21 mouse cellular contexts compared by ENCODE assay signal in the genomic region with DNA sequence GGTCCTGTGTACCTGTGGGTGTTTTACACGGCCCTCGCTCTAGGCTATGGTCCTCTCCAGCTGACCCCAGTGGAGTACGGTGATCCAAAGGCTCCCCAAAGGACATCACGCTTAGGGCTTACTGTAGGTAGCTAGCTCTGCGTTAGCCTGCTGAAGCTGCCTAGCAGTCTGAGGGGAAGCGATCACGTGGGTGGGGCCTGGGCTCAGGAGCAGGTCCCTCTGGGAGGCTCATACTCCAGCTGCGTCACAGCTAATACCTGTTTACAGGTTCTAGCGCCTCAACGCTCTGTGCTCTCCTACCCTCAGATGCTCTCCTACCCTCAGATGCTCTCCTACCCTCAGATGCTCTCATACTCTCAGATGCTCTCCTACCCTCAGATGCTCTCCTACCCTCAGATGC. TPM values are rescaled to one million over a fixed set of nuclear protein-coding genes. Genes with fewer than 3 reads are reported as not detected.
A peak's percentile ranks its signal among the peaks of the same experiment; 100 is the strongest.
DNase-seq lines count a peak whose midpoint lies in the region; ATAC-seq and TF ChIP-seq lines count a peak whose summit lies in the region.
"Had no signal": no experiment of that assay in that cellular context is flagged by ENCODE, and none has a peak within 500 bp of the region (broad histone marks: within the 10 kb centered on the region; RNA-seq: fewer than 3 reads in every experiment).

No protein-coding gene starts in this region.

- TF ChIP-seq CTCF in forebrain, postnatal 0 days (IDR thresholded peaks at IDR 0.05; ENCODE audit: low read depth): no peak
- no peak for TF ChIP-seq CTCF in midbrain, postnatal 0 days (IDR thresholded peaks at IDR 0.05)

- H3K9me3 ChIP-seq in forebrain, embryonic 10.5 days: no peaks in the 10 kb centered on the region
- no peaks in the 10 kb centered on the region for H3K9me3 ChIP-seq in forebrain, postnatal 0 days (ENCODE audit: low read length)
- H3K9me3 ChIP-seq in hindbrain, embryonic 12.5 days (replicated peaks): no peaks in the 10 kb centered on the region
- no peaks in the 10 kb centered on the region for H3K9me3 ChIP-seq in hindbrain, embryonic 14.5 days (ENCODE audit: control insufficient read depth, low read length)
- H3K9me3 ChIP-seq in midbrain, postnatal 0 days (ENCODE audit: low read length): no peaks in the 10 kb centered on the region
- no peaks in the 10 kb centered on the region for H3K9me3 ChIP-seq in midbrain, embryonic 14.5 days (ENCODE audit: control insufficient read depth, low read length)
- H3K9me3 ChIP-seq: forebrain, embryonic 13.5 days; neural tube, embryonic 12.5 days had no signal

- no peak overlapping the region for H3K4me2 ChIP-seq in forebrain, postnatal 0 days (ENCODE audit: low read depth)
- no peak overlapping the region for H3K4me2 ChIP-seq in hindbrain, embryonic 12.5 days (replicated peaks)
- no peak overlapping the region for H3K4me2 ChIP-seq in hindbrain, embryonic 14.5 days (replicated peaks)
- no peak overlapping the region for H3K4me2 ChIP-seq in midbrain, postnatal 0 days (ENCODE audit: low read depth, low read length, poor library complexity, severe bottlenecking)
- H3K4me2 ChIP-seq in midbrain, embryonic 14.5 days (ENCODE audit: low read length): no peak overlapping the region
- H3K4me2 ChIP-seq: forebrain, embryonic 13.5 days had no signal

- H3K36me3 ChIP-seq in forebrain, embryonic 10.5 days (replicated peaks): peaks cover 56% of the 10 kb centered on the region
- H3K36me3 ChIP-seq in forebrain, postnatal 0 days (ENCODE audit: insufficient read depth): peaks cover 37% of the 10 kb centered on the region
- H3K36me3 ChIP-seq in hindbrain, embryonic 12.5 days: peaks cover 46% of the 10 kb centered on the region
- H3K36me3 ChIP-seq in hindbrain, embryonic 14.5 days (replicated peaks; ENCODE audit: control insufficient read depth, insufficient read depth): peaks cover 35% of the 10 kb centered on the region
- H3K36me3 ChIP-seq in midbrain, postnatal 0 days (ENCODE audit: insufficient read depth, low read length): peaks cover 39% of the 10 kb centered on the region
- peaks cover 47% of the 10 kb centered on the region for H3K36me3 ChIP-seq in midbrain, embryonic 14.5 days (ENCODE audit: control insufficient read depth, insufficient read depth, low read length)

- H3K4me1 ChIP-seq in forebrain, embryonic 10.5 days: peaks cover 71% of the 10 kb centered on the region
- peaks cover 12% of the 10 kb centered on the region for H3K4me1 ChIP-seq in forebrain, postnatal 0 days (ENCODE audit: insufficient read depth)
- peaks cover 46% of the 10 kb centered on the region for H3K4me1 ChIP-seq in hindbrain, embryonic 12.5 days
- H3K4me1 ChIP-seq in hindbrain, embryonic 14.5 days (replicated peaks; ENCODE audit: control insufficient read depth, insufficient read depth, low read length): peaks cover 16% of the 10 kb centered on the region; the same call in 1 of the 2 replicates
- H3K4me1 ChIP-seq in midbrain, postnatal 0 days (ENCODE audit: insufficient read depth, low read length): peaks cover 10% of the 10 kb centered on the region; the same call in 1 of the 2 replicates
- peaks cover 14% of the 10 kb centered on the region for H3K4me1 ChIP-seq in midbrain, embryonic 14.5 days (ENCODE audit: control insufficient read depth, insufficient read depth, low read length)

- WGBS in forebrain, embryonic 10.5 days: 87% methylated on average over 10 of the region's 10 CpGs
- 84% methylated on average over 10 of the region's 10 CpGs for WGBS in forebrain, postnatal 0 days
- 89% methylated on average over 10 of the region's 10 CpGs for WGBS in hindbrain, embryonic 12.5 days
- 85% methylated on average over 10 of the region's 10 CpGs for WGBS in hindbrain, embryonic 14.5 days
- WGBS in midbrain, postnatal 0 days: 86% methylated on average over 10 of the region's 10 CpGs
- WGBS in midbrain, embryonic 14.5 days: 85% methylated on average over 10 of the region's 10 CpGs

- ATAC-seq in forebrain, postnatal 0 days: no peak
- no peak for ATAC-seq in hindbrain, embryonic 12.5 days (ENCODE audit: low FRiP score)
- no peak for ATAC-seq in hindbrain, embryonic 14.5 days (ENCODE audit: low FRiP score)
- ATAC-seq in midbrain, postnatal 0 days (ENCODE audit: low FRiP score): no peak
- ATAC-seq in midbrain, embryonic 14.5 days (ENCODE audit: low FRiP score, low TSS enrichment): no peak
- ATAC-seq: forebrain, embryonic 13.5 days had no signal

- 0 out of 2 replicates have a peak overlapping the region, but pooled peaks have one; percentile 91 for H3K27ac ChIP-seq in forebrain, embryonic 10.5 days
- H3K27ac ChIP-seq in forebrain, postnatal 0 days (ENCODE audit: low read depth, low read length): no peak overlapping the region
- no peak overlapping the region for H3K27ac ChIP-seq in hindbrain, embryonic 12.5 days
- no peak overlapping the region for H3K27ac ChIP-seq in hindbrain, embryonic 14.5 days
- no peak overlapping the region for H3K27ac ChIP-seq in midbrain, postnatal 0 days (ENCODE audit: low read depth, low read length)
- no peak overlapping the region for H3K27ac ChIP-seq in midbrain, embryonic 14.5 days (replicated peaks; ENCODE audit: low read depth, low read length)
- H3K27ac ChIP-seq: forebrain, embryonic 13.5 days; liver, embryonic 14.5 days; neural tube, embryonic 12.5 days had no signal

- no peak overlapping the region for H3K9ac ChIP-seq in forebrain, postnatal 0 days
- 0 out of 2 replicates have a peak overlapping the region, but pooled peaks have one; percentile 27 for H3K9ac ChIP-seq in hindbrain, embryonic 12.5 days
- H3K9ac ChIP-seq in hindbrain, embryonic 14.5 days: no peak overlapping the region
- 0 out of 2 replicates have a peak overlapping the region, but pooled peaks have one; percentile 4 for H3K9ac ChIP-seq in midbrain, postnatal 0 days (replicated peaks; ENCODE audit: low read length, poor library complexity, severe bottlenecking)
- H3K9ac ChIP-seq in midbrain, embryonic 14.5 days (replicated peaks; ENCODE audit: low read length): no peak overlapping the region
- H3K9ac ChIP-seq: forebrain, embryonic 13.5 days; liver, embryonic 14.5 days; neural tube, embryonic 12.5 days had no signal

- H3K27me3 ChIP-seq in forebrain, embryonic 10.5 days (ENCODE audit: poor library complexity, severe bottlenecking): peaks cover 17% of the 10 kb centered on the region
- H3K27me3 ChIP-seq in forebrain, postnatal 0 days (ENCODE audit: insufficient read depth, low read length): no peaks in the 10 kb centered on the region
- H3K27me3 ChIP-seq in hindbrain, embryonic 12.5 days: peaks cover 3% of the 10 kb centered on the region; the same call in 1 of the 2 replicates
- H3K27me3 ChIP-seq in hindbrain, embryonic 14.5 days (ENCODE audit: control insufficient read depth, insufficient read depth, low read length): no peaks in the 10 kb centered on the region
- no peaks in the 10 kb centered on the region for H3K27me3 ChIP-seq in midbrain, postnatal 0 days (ENCODE audit: insufficient read depth, low read length)
- H3K27me3 ChIP-seq in midbrain, embryonic 14.5 days (ENCODE audit: control insufficient read depth, insufficient read depth, low read length): no peaks in the 10 kb centered on the region
- H3K27me3 ChIP-seq: forebrain, embryonic 13.5 days; neural tube, embryonic 12.5 days had no signal

- no peak overlapping the region for H3K4me3 ChIP-seq in forebrain, embryonic 10.5 days
- no peak overlapping the region for H3K4me3 ChIP-seq in forebrain, postnatal 0 days (ENCODE audit: low read depth, low read length)
- no peak overlapping the region for H3K4me3 ChIP-seq in hindbrain, embryonic 12.5 days
- no peak overlapping the region for H3K4me3 ChIP-seq in hindbrain, embryonic 14.5 days (replicated peaks; ENCODE audit: low read length)
- H3K4me3 ChIP-seq in midbrain, postnatal 0 days (ENCODE audit: low read depth, low read length): no peak overlapping the region
- no peak overlapping the region for H3K4me3 ChIP-seq in midbrain, embryonic 14.5 days (replicated peaks; ENCODE audit: low read depth, low read length)
- H3K4me3 ChIP-seq: forebrain, embryonic 13.5 days; neural tube, embryonic 12.5 days had no signal

- no peak for DNase-seq in forebrain, embryonic 10.5 days (ENCODE audit: extremely low spot score, low spot score)
- no peak for DNase-seq in forebrain, postnatal 0 days
- DNase-seq in hindbrain, embryonic 14.5 days (ENCODE audit: low spot score): no peak
- no peak for DNase-seq in midbrain, postnatal 0 days (ENCODE audit: low spot score)
- DNase-seq in midbrain, embryonic 14.5 days: no peak
- DNase-seq in right cerebral cortex, adult 18-20 months: no peak
- DNase-seq: adrenal gland, postnatal 10 days; cerebellum, adult 8-10 months; gastrocnemius, postnatal 36 days; left cerebral cortex, postnatal 4 days; lung, postnatal 10 days; thymus, postnatal 25 days had no signal

RNA-seq across cellular contexts. Expression of gene Kctd17, which starts 2.5 kb away (rescaled TPM):
- 56.8 and 57.1 TPM in 2 replicates for polyA plus RNA-seq in forebrain, embryonic 10.5 days (2016; fragmentation: Nextera tagmentation; extraction: Ambion mirVana)
- total RNA-seq in forebrain, postnatal 0 days (2014; rRNA removed): 148 and 153 TPM in 2 replicates
- polyA plus RNA-seq in forebrain, postnatal 0 days (2015; fragmentation: Nextera tagmentation; extraction: Ambion mirVana): 146 and 152 TPM in 2 replicates
- polyA plus RNA-seq in hindbrain, embryonic 12.5 days (2016; fragmentation: Nextera tagmentation; extraction: Ambion mirVana): 79.8 and 85.2 TPM in 2 replicates
- polyA plus RNA-seq in hindbrain, embryonic 14.5 days (2014; fragmentation: Nextera tagmentation; extraction: Ambion mirVana): 134 and 141 TPM in 2 replicates
- total RNA-seq in midbrain, postnatal 0 days (2014; rRNA removed): 156 and 164 TPM in 2 replicates
- 152 and 173 TPM in 2 replicates for polyA plus RNA-seq in midbrain, postnatal 0 days (2015; fragmentation: Nextera tagmentation; extraction: Ambion mirVana)
- polyA plus RNA-seq in midbrain, embryonic 14.5 days (2014; fragmentation: Nextera tagmentation; extraction: Ambion mirVana): 120 and 154 TPM in 2 replicates

RNA-seq across cellular contexts. Expression of gene Mpst, which starts 24.7 kb away (rescaled TPM):
- polyA plus RNA-seq in forebrain, embryonic 10.5 days (2016; fragmentation: Nextera tagmentation; extraction: Ambion mirVana): 0.90 and 2.0 TPM in 2 replicates
- total RNA-seq in forebrain, postnatal 0 days (2014; rRNA removed): 85.9 and 92.5 TPM in 2 replicates
- polyA plus RNA-seq in forebrain, postnatal 0 days (2015; fragmentation: Nextera tagmentation; extraction: Ambion mirVana): 3.3 and 3.5 TPM in 2 replicates
- polyA plus RNA-seq in hindbrain, embryonic 12.5 days (2016; fragmentation: Nextera tagmentation; extraction: Ambion mirVana): 1.7 and 1.8 TPM in 2 replicates
- 3.2 and 4.2 TPM in 2 replicates for polyA plus RNA-seq in hindbrain, embryonic 14.5 days (2014; fragmentation: Nextera tagmentation; extraction: Ambion mirVana)
- 70.1 and 84.8 TPM in 2 replicates for total RNA-seq in midbrain, postnatal 0 days (2014; rRNA removed)
- 3.2 and 3.8 TPM in 2 replicates for polyA plus RNA-seq in midbrain, postnatal 0 days (2015; fragmentation: Nextera tagmentation; extraction: Ambion mirVana)
- polyA plus RNA-seq in midbrain, embryonic 14.5 days (2014; fragmentation: Nextera tagmentation; extraction: Ambion mirVana): 4.7 and 6.6 TPM in 2 replicates

RNA-seq across cellular contexts. Expression of gene Tst, which starts 25.2 kb away (rescaled TPM):
- polyA plus RNA-seq in forebrain, embryonic 10.5 days (2016; fragmentation: Nextera tagmentation; extraction: Ambion mirVana): 11.8 and 11.9 TPM in 2 replicates
- total RNA-seq in forebrain, postnatal 0 days (2014; rRNA removed): 36.6 and 37.7 TPM in 2 replicates
- polyA plus RNA-seq in forebrain, postnatal 0 days (2015; fragmentation: Nextera tagmentation; extraction: Ambion mirVana): 37.3 and 40.1 TPM in 2 replicates
- polyA plus RNA-seq in hindbrain, embryonic 12.5 days (2016; fragmentation: Nextera tagmentation; extraction: Ambion mirVana): 7.0 and 9.3 TPM in 2 replicates
- 21.4 and 23.7 TPM in 2 replicates for polyA plus RNA-seq in hindbrain, embryonic 14.5 days (2014; fragmentation: Nextera tagmentation; extraction: Ambion mirVana)
- 31.3 and 34.8 TPM in 2 replicates for total RNA-seq in midbrain, postnatal 0 days (2014; rRNA removed)
- polyA plus RNA-seq in midbrain, postnatal 0 days (2015; fragmentation: Nextera tagmentation; extraction: Ambion mirVana): 34.4 and 40.0 TPM in 2 replicates
- polyA plus RNA-seq in midbrain, embryonic 14.5 days (2014; fragmentation: Nextera tagmentation; extraction: Ambion mirVana): 11.8 and 15.2 TPM in 2 replicates

RNA-seq across cellular contexts. Expression of gene Tex33, which starts 35.2 kb away (rescaled TPM):
- polyA plus RNA-seq in forebrain, embryonic 10.5 days (2016; fragmentation: Nextera tagmentation; extraction: Ambion mirVana): not detected in 2 replicates
- not detected in 2 replicates for total RNA-seq in forebrain, postnatal 0 days (2014; rRNA removed)
- not detected in 2 replicates for polyA plus RNA-seq in forebrain, postnatal 0 days (2015; fragmentation: Nextera tagmentation; extraction: Ambion mirVana)
- polyA plus RNA-seq in hindbrain, embryonic 12.5 days (2016; fragmentation: Nextera tagmentation; extraction: Ambion mirVana): not detected in 2 replicates
- polyA plus RNA-seq in hindbrain, embryonic 14.5 days (2014; fragmentation: Nextera tagmentation; extraction: Ambion mirVana): not detected in 2 replicates
- not detected in 2 replicates for total RNA-seq in midbrain, postnatal 0 days (2014; rRNA removed)
- polyA plus RNA-seq in midbrain, postnatal 0 days (2015; fragmentation: Nextera tagmentation; extraction: Ambion mirVana): 0.16 TPM in 1 of 2 replicates, not detected in the other
- polyA plus RNA-seq in midbrain, embryonic 14.5 days (2014; fragmentation: Nextera tagmentation; extraction: Ambion mirVana): not detected in 2 replicates
- total RNA-seq: adrenal gland, postnatal 10 days; gastrocnemius, postnatal 36 days; heart, postnatal 10 days; layer of hippocampus, adult 8-10 months; left cerebral cortex, adult 18-20 months; left cerebral cortex, postnatal 4 days; megakaryocyte, adult 5-6 weeks had no signal
- polyA plus RNA-seq: brain, embryonic 14.5 days; forebrain, embryonic 13.5 days; neural tube, embryonic 12.5 days had no signal

RNA-seq across cellular contexts. Expression of gene Tmprss6, which starts 37.6 kb away (rescaled TPM):
- 0.30 and 0.39 TPM in 2 replicates for polyA plus RNA-seq in forebrain, embryonic 10.5 days (2016; fragmentation: Nextera tagmentation; extraction: Ambion mirVana)
- 0.19 TPM in 1 of 2 replicates, not detected in the other for total RNA-seq in forebrain, postnatal 0 days (2014; rRNA removed)
- polyA plus RNA-seq in forebrain, postnatal 0 days (2015; fragmentation: Nextera tagmentation; extraction: Ambion mirVana): 0.07 and 0.08 TPM in 2 replicates
- polyA plus RNA-seq in hindbrain, embryonic 12.5 days (2016; fragmentation: Nextera tagmentation; extraction: Ambion mirVana): 0.14 TPM in 1 of 2 replicates, not detected in the other
- polyA plus RNA-seq in hindbrain, embryonic 14.5 days (2014; fragmentation: Nextera tagmentation; extraction: Ambion mirVana): 0.48 and 1.1 TPM in 2 replicates
- total RNA-seq in midbrain, postnatal 0 days (2014; rRNA removed): 0.66 TPM in 1 of 2 replicates, not detected in the other
- 0.10 and 0.26 TPM in 2 replicates for polyA plus RNA-seq in midbrain, postnatal 0 days (2015; fragmentation: Nextera tagmentation; extraction: Ambion mirVana)
- 0.26 and 0.43 TPM in 2 replicates for polyA plus RNA-seq in midbrain, embryonic 14.5 days (2014; fragmentation: Nextera tagmentation; extraction: Ambion mirVana)
- total RNA-seq: gastrocnemius, postnatal 36 days; left cerebral cortex, postnatal 4 days; megakaryocyte, adult 5-6 weeks had no signal
- polyA plus RNA-seq: forebrain, embryonic 13.5 days had no signal

Comparison
In these comparisons a context has a peak if more than half of its experiments do, and no peak if none do; other contexts are left out.
1. H3K9ac ChIP-seq: peak in hindbrain, embryonic 12.5 days (single experiment) and midbrain, postnatal 0 days (single experiment); none in forebrain, postnatal 0 days (single experiment), hindbrain, embryonic 14.5 days (single experiment) and midbrain, embryonic 14.5 days (single experiment).